Mouse (Mus musculus) heart, postnatal 25 days (tissue): ENCODE results near the gene Yipf2. TPM values are rescaled to one million over a fixed set of nuclear protein-coding genes. Genes with fewer than 3 reads are reported as not detected.
"Not testable (repeated sequence)": the region's sequence is repeated elsewhere in the genome, so short reads cannot be mapped to it uniquely, and the experiment has no call there.

ENCODE experiments used
- DNase-seq: peaks from one replicate; pipeline ENCODE4 v3.0.0; 2022; ENCODE audit warnings: low spot score
- intact Hi-C: fragments of 180-260 bp; cut with DNase I; formaldehyde crosslinking; loops from one replicate; pipeline ENCODE4 v1.15.1; 2025
- total RNA-seq, 2 experiments: library from RNA; stranded (reverse); gene quantifications; 2 replicates each; pipeline ENCODE4 v1.2.3; 2021

Yipf2 gene
- total RNA-seq, 2 experiments from 2014 or later = 6.9 to 7.1 TPM

GRCm38 (mm10) chr9:21601722-21602399 lies 9.2 kb upstream of the Yipf2 start:
- intact Hi-C loops = loop anchor here (1.0 to 10.0 kb wide), 5 partner anchors 29 to 269 kb away; no protein-coding TSS in a partner anchor

GRCm38 (mm10) chr9:21601073-21601472 lies 8.4 kb upstream of the Yipf2 start:
- no peak for DNase-seq
- intact Hi-C loops = loop anchor here (5.0 to 10.0 kb wide), 3 partner anchors 51 to 204 kb away; no protein-coding TSS in a partner anchor

More at GRCm38 (mm10) chr9:21601722-21602399, 9.2 kb upstream of the Yipf2 start:
- DNase-seq = no peak

GRCm38 (mm10) chr9:21600186-21600585 lies 7.6 kb upstream of the Yipf2 start:
- DNase-seq = no peak
- intact Hi-C loops = loop anchor here (5.0 to 10.0 kb wide), 3 partner anchors 52 to 205 kb away; no protein-coding TSS in a partner anchor

- DNase-seq = no peak
Observed at GRCm38 (mm10) chr9:21598198-21598597, 5.6 kb upstream of the Yipf2 start.

GRCm38 (mm10) chr9:21594838-21595237 lies 2.2 kb upstream of the Yipf2 start:
- intact Hi-C loops = loop anchor here (5.0 kb wide), 1 partner anchor 48 kb away; the partner anchor contains the start of gene Carm1
- no peak for DNase-seq

More at GRCm38 (mm10) chr9:21598198-21598597, 5.6 kb upstream of the Yipf2 start:
- intact Hi-C loops = no loop called here

GRCm38 (mm10) chr9:21594350-21594749 lies 1.7 kb upstream of the Yipf2 start:
- intact Hi-C loops = loop anchor here (5.0 kb wide), 1 partner anchor 47 kb away; the partner anchor contains the start of gene Carm1
- not testable (repeated sequence) for DNase-seq

- intact Hi-C loops = loop anchor here (2.0 to 5.0 kb wide), 2 partner anchors 24 to 46 kb away; partner anchors contain the start of genes Carm1 and Smarca4
- no peak for DNase-seq
Observed at GRCm38 (mm10) chr9:21593122-21593721, 594 bp upstream of the Yipf2 start.

GRCm38 (mm10) chr9:21591831-21592702 lies 561 bp downstream of the Yipf2 start:
- DNase-seq = no peak
- intact Hi-C loops = loop anchor here (2.0 to 5.0 kb wide), 2 partner anchors 25 to 45 kb away; partner anchors contain the start of genes Carm1 and Smarca4

GRCm38 (mm10) chr9:21591127-21591830 lies 1.3 kb downstream of the Yipf2 start:
- DNase-seq = no peak
- intact Hi-C loops = loop anchor here (5.0 kb wide), 1 partner anchor 44 kb away; the partner anchor contains the start of gene Carm1

GRCm38 (mm10) chr9:21589538-21589937 lies 3.1 kb downstream of the Yipf2 start:
- DNase-seq = no peak
- intact Hi-C loops = no loop called here

- intact Hi-C loops = no loop called here
- no peak for DNase-seq
Observed at GRCm38 (mm10) chr9:21588350-21588749, 4.3 kb downstream of the Yipf2 start.

- intact Hi-C loops = no loop called here
- no peak for DNase-seq
Observed at GRCm38 (mm10) chr9:21587678-21588349, 4.8 kb downstream of the Yipf2 start.

- intact Hi-C loops = no loop called here
- no peak for DNase-seq
Observed at GRCm38 (mm10) chr9:21585401-21585800, 7.2 kb downstream of the Yipf2 start.

GRCm38 (mm10) chr9:21578226-21578625 lies 14.4 kb downstream of the Yipf2 start:
- intact Hi-C loops = no loop called here
- DNase-seq = no peak

GRCm38 (mm10) chr9:21576286-21576685 lies 16.3 kb downstream of the Yipf2 start:
- intact Hi-C loops = no loop called here
- DNase-seq = no peak

- DNase-seq = no peak
- intact Hi-C loops = no loop called here
Observed at GRCm38 (mm10) chr9:21575253-21575652, 17.4 kb downstream of the Yipf2 start.

- intact Hi-C loops = no loop called here
- DNase-seq = no peak
Observed at GRCm38 (mm10) chr9:21574012-21574801, 18.4 kb downstream of the Yipf2 start.

GRCm38 (mm10) chr9:21568657-21569255 lies 23.9 kb downstream of the Yipf2 start:
- DNase-seq = no peak
- intact Hi-C loops = no loop called here
